Mouse (Mus musculus) layer of hippocampus, postnatal 36 days (tissue): Measurements from ENCODE around the gene Rnf130. TPM values are rescaled to one million over a fixed set of nuclear protein-coding genes. Genes with fewer than 3 reads are reported as not detected.
"Not testable (repeated sequence)": the region's sequence is repeated elsewhere in the genome, so short reads cannot be mapped to it uniquely, and the experiment has no call there.

Experiments
- DNase-seq, 2 experiments: peaks; one replicate each; pipeline ENCODE4 v3.0.0; 2022
- total RNA-seq, 2 experiments: library from RNA; stranded (reverse); gene quantifications; 2 replicates each; pipeline ENCODE4 v1.2.3; 2021

Rnf130 gene
- total RNA-seq, 2 experiments from 2014 or later, result 77.5 to 79.9 TPM

- no peak for DNase-seq
Measured at GRCm38 (mm10) chr11:50090982-50091675, 66.0 kb downstream of the Rnf130 start.

- no peak for DNase-seq
Measured at GRCm38 (mm10) chr11:50091681-50092080, 66.5 kb downstream of the Rnf130 start.

GRCm38 (mm10) chr11:50095661-50096060, 70.5 kb downstream of the Rnf130 start:
- no peak for DNase-seq

GRCm38 (mm10) chr11:50097091-50097490, 71.9 kb downstream of the Rnf130 start:
- no peak for DNase-seq

GRCm38 (mm10) chr11:50098961-50099481, 73.9 kb downstream of the Rnf130 start:
- DNase-seq, result no peak

GRCm38 (mm10) chr11:50099692-50100091, 74.5 kb downstream of the Rnf130 start:
- DNase-seq, result no peak

- DNase-seq, result no peak
Measured at GRCm38 (mm10) chr11:50100548-50101307, 75.6 kb downstream of the Rnf130 start.

GRCm38 (mm10) chr11:50101962-50102361, 76.8 kb downstream of the Rnf130 start:
- DNase-seq, result not testable (repeated sequence)

GRCm38 (mm10) chr11:50104016-50104415, 78.9 kb downstream of the Rnf130 start:
- DNase-seq, result no peak

- no peak for DNase-seq
Measured at GRCm38 (mm10) chr11:50105237-50105636, 80.1 kb downstream of the Rnf130 start.

- no peak for DNase-seq
Measured at GRCm38 (mm10) chr11:50106024-50106423, 80.9 kb downstream of the Rnf130 start.

GRCm38 (mm10) chr11:50108823-50109244, 83.7 kb downstream of the Rnf130 start:
- no peak for DNase-seq

GRCm38 (mm10) chr11:50114329-50114728, 89.2 kb downstream of the Rnf130 start:
- DNase-seq, result peak in 1 of 2 experiments; percentile 43

GRCm38 (mm10) chr11:50122631-50123081, 97.5 kb downstream of the Rnf130 start:
- no peak for DNase-seq

- no peak for DNase-seq
Measured at GRCm38 (mm10) chr11:50127781-50128180, 102.6 kb downstream of the Rnf130 start.

GRCm38 (mm10) chr11:50130811-50131766, 105.9 kb downstream of the Rnf130 start, which contains the start of gene Tbc1d9b:
Gene Tbc1d9b (plus strand): TSS chr11:50131396.
- DNase-seq, result peak; percentile 83 to 84

GRCm38 (mm10) chr11:50131801-50132201, 106.7 kb downstream of the Rnf130 start:
- DNase-seq, result no peak

- no peak for DNase-seq
Measured at GRCm38 (mm10) chr11:50132265-50132664, 107.1 kb downstream of the Rnf130 start.

GRCm38 (mm10) chr11:50134136-50134859, 109.2 kb downstream of the Rnf130 start:
- DNase-seq, result no peak

GRCm38 (mm10) chr11:50138206-50138822, 113.2 kb downstream of the Rnf130 start:
- no peak for DNase-seq

- no peak for DNase-seq
Measured at GRCm38 (mm10) chr11:50139571-50139970, 114.4 kb downstream of the Rnf130 start.
